Mouse (Mus musculus): ENCODE measurements around the gene Osbpl8. TPM values are rescaled to one million over a fixed set of nuclear protein-coding genes. Genes with fewer than 3 reads are reported as not detected.
"Not testable (repeated sequence)": the region's sequence is repeated elsewhere in the genome, so short reads cannot be mapped to it uniquely, and the experiment has no call there.

The Osbpl8 gene
- total and polyA plus RNA-seq, 2 experiments from 2014 or later: 15.8 to 36.3 TPM

DNA sequence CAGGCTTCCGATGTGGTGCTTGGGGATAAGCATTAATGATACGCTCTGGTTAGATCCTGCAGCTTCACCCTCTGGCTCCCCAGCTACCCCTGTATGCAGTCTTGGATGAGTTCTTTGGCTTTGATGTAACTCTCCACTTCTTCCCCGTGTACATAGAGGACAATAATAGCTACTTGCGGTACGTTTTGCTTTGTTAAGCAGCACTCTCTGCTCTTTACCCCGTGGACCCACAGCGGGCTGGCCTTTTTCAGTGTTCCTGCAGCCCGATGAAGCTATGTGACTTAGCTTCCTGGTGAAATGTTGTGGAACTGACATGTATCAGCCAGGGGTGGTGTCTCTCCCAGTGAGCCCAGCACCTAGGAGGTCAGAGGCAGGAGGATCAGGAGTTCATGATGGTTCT, 30.6 kb upstream of the Osbpl8 start:
- H3K9me3 ChIP-seq (ENCODE audit: low read length): no peaks in the 10 kb centered on the region
- H3K27me3 ChIP-seq (ENCODE audit: insufficient read depth, low read length): no peaks in the 10 kb centered on the region
- H3K36me3 ChIP-seq (ENCODE audit: insufficient read depth, low read length): no peaks in the 10 kb centered on the region
- H3K4me2 ChIP-seq (ENCODE audit: low read depth, low read length): no peak overlapping the region
- whole genome bisulfite sequencing: 74% methylated on average over 8 of the region's 8 CpGs
- ATAC-seq (no peak), DNase-seq (ENCODE audit: low spot score) (no peak)
- TF ChIP-seq CTCF (IDR thresholded peaks at IDR 0.05; ENCODE audit: low read depth): no peak
- no peak overlapping the region for H3K27ac ChIP-seq
- H3K4me1 ChIP-seq (ENCODE audit: insufficient read depth, low read length): no peaks in the 10 kb centered on the region
- no peak overlapping the region for H3K9ac ChIP-seq (replicated peaks; ENCODE audit: low read length)
- H3K4me3 ChIP-seq (ENCODE audit: low read length): no peak overlapping the region

GRCm38 (mm10) chr10:111134412-111134957, 30.1 kb upstream of the Osbpl8 start:
- no peak for TF ChIP-seq CTCF (IDR thresholded peaks at IDR 0.05; ENCODE audit: low read depth)
- no peaks in the 10 kb centered on the region for H3K4me1 ChIP-seq (ENCODE audit: insufficient read depth, low read length)
- H3K27me3 ChIP-seq (ENCODE audit: insufficient read depth, low read length): no peaks in the 10 kb centered on the region
- H3K4me3 ChIP-seq (ENCODE audit: low read length): no peak overlapping the region
- no peak overlapping the region for H3K4me2 ChIP-seq (ENCODE audit: low read depth, low read length)
- 91% methylated on average over 9 of the region's 9 CpGs for WGBS
- ATAC-seq (no peak), DNase-seq (ENCODE audit: low spot score) (no peak)
- no peaks in the 10 kb centered on the region for H3K36me3 ChIP-seq (ENCODE audit: insufficient read depth, low read length)
- no peak overlapping the region for H3K27ac ChIP-seq
- H3K9ac ChIP-seq (replicated peaks; ENCODE audit: low read length): no peak overlapping the region
- no peaks in the 10 kb centered on the region for H3K9me3 ChIP-seq (ENCODE audit: low read length)

DNA sequence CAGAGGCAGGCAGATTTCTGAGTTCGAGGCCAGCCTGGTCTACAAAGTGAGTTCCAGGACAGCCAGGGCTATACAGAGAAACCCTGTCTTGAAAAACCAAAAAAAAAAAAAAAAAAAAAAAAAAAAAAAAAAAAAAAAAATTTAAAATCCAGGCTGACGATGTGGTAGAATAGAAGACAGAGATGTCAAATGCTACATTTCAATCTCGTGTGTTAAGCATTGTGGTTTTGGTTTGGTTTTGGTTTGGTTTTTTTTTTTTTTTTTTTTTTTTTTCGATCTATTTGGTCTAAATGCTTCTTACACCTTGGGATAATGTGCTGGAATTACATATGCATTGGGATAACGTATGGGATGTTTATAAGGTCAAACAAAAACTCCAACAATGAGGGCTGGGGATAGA, 28.2 kb upstream of the Osbpl8 start:
- not testable (repeated sequence) for H3K27ac ChIP-seq; H3K4me2 ChIP-seq (ENCODE audit: low read depth, low read length); H3K9me3 ChIP-seq (ENCODE audit: low read length); H3K9ac ChIP-seq (replicated peaks; ENCODE audit: low read length); ATAC-seq; DNase-seq (ENCODE audit: low spot score); H3K27me3 ChIP-seq (ENCODE audit: insufficient read depth, low read length); H3K4me3 ChIP-seq (ENCODE audit: low read length); H3K36me3 ChIP-seq (ENCODE audit: insufficient read depth, low read length); H3K4me1 ChIP-seq (ENCODE audit: insufficient read depth, low read length)
- 79% methylated on average over 5 of the region's 5 CpGs for WGBS

DNA sequence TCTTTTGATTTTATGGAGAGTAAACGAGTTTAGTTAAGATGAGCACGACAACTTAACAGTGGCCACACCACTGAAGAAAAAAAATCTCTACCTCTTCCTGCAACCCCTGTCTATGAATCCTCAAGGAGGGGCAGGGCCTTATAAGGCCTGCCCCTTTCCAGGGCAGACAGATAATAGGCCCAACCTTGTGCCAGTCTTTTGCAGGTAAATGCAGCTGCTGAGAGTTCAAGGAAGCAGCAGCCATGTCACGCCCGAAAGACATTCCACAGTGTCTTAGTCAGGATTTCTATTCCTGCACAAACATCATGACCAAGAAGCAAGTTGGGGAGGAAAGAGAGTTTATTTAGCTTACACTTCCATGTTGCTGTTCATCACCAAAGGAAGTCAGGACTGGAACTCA, 26.6 kb upstream of the Osbpl8 start:
- no peak for TF ChIP-seq CTCF (IDR thresholded peaks at IDR 0.05; ENCODE audit: low read depth)

GRCm38 (mm10) chr10:111139170-111139569, 25.4 kb upstream of the Osbpl8 start:
- Histone ChIP-seq H3K9me3 (ENCODE audit: low read length) (no peaks in the 10 kb centered on the region), H3K27me3 (ENCODE audit: insufficient read depth, low read length) (no peaks in the 10 kb centered on the region), H3K4me1 (ENCODE audit: insufficient read depth, low read length) (no peaks in the 10 kb centered on the region), H3K4me2 (ENCODE audit: low read depth, low read length) (no peak overlapping the region), H3K27ac (no peak overlapping the region), H3K36me3 (ENCODE audit: insufficient read depth, low read length) (no peaks in the 10 kb centered on the region), H3K9ac (replicated peaks; ENCODE audit: low read length) (no peak overlapping the region), H3K4me3 (ENCODE audit: low read length) (no peak overlapping the region)
- WGBS: 70% methylated on average over 1 of the region's 1 CpGs
- TF ChIP-seq CTCF (IDR thresholded peaks at IDR 0.05; ENCODE audit: low read depth): no peak
- no peak for DNase-seq (ENCODE audit: low spot score)
- no peak for ATAC-seq

More for the DNA sequence above, 26.6 kb upstream of the Osbpl8 start:
- Histone ChIP-seq H3K9ac (replicated peaks; ENCODE audit: low read length) (no peak overlapping the region), H3K27me3 (ENCODE audit: insufficient read depth, low read length) (no peaks in the 10 kb centered on the region), H3K4me1 (ENCODE audit: insufficient read depth, low read length) (no peaks in the 10 kb centered on the region), H3K27ac (no peak overlapping the region), H3K4me3 (ENCODE audit: low read length) (no peak overlapping the region), H3K9me3 (ENCODE audit: low read length) (no peaks in the 10 kb centered on the region), H3K4me2 (ENCODE audit: low read depth, low read length) (no peak overlapping the region), H3K36me3 (ENCODE audit: insufficient read depth, low read length) (no peaks in the 10 kb centered on the region)
- 88% methylated on average over 4 of the region's 4 CpGs for WGBS
- no peak for DNase-seq (ENCODE audit: low spot score)
- ATAC-seq: no peak

- H3K4me1 ChIP-seq (ENCODE audit: insufficient read depth, low read length): no peaks in the 10 kb centered on the region
- H3K4me3 ChIP-seq (ENCODE audit: low read length): no peak overlapping the region
- H3K27ac ChIP-seq: no peak overlapping the region
- peak; percentile 24 for DNase-seq (ENCODE audit: low spot score)
- no peak for TF ChIP-seq CTCF (IDR thresholded peaks at IDR 0.05; ENCODE audit: low read depth)
- WGBS: 64% methylated on average over 5 of the region's 5 CpGs
- no peak overlapping the region for H3K9ac ChIP-seq (replicated peaks; ENCODE audit: low read length)
- no peaks in the 10 kb centered on the region for H3K27me3 ChIP-seq (ENCODE audit: insufficient read depth, low read length)
- no peaks in the 10 kb centered on the region for H3K9me3 ChIP-seq (ENCODE audit: low read length)
- no peak overlapping the region for H3K4me2 ChIP-seq (ENCODE audit: low read depth, low read length)
- H3K36me3 ChIP-seq (ENCODE audit: insufficient read depth, low read length): no peaks in the 10 kb centered on the region
- ATAC-seq: no peak
Measured at GRCm38 (mm10) chr10:111139881-111140280, 24.7 kb upstream of the Osbpl8 start.

DNA sequence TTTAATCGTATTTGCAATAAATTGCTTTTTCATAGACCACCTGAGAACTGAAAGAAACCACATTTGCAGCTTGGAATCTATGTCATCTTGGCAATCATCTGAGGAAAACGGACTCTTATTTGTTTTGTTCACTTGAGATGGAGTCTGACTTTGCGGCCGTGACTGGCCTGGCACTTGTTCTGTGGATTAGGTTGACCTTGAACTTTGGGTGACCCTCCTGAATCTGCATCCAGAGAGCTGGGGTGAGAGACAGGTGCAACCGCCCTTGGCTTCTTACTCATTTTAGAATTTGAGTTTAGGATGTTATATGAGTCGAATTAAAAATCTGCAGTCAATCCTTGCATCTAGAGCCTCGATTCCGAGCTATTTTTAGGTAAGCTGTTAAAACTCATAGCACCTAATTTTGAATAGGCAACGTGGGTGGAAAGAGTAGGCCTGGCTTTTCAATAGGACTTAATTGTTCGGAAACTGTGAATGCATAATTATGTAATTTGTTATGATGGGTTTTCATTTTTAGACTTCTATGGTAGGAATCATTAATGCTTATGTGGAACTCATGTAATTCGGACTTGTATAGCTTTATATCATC, 20.1 kb upstream of the Osbpl8 start:
- Histone ChIP-seq H3K4me1 (ENCODE audit: insufficient read depth, low read length) (no peaks in the 10 kb centered on the region), H3K27me3 (ENCODE audit: insufficient read depth, low read length) (no peaks in the 10 kb centered on the region), H3K4me2 (ENCODE audit: low read depth, low read length) (no peak overlapping the region), H3K9ac (replicated peaks; ENCODE audit: low read length) (no peak overlapping the region), H3K27ac (no peak overlapping the region), H3K36me3 (ENCODE audit: insufficient read depth, low read length) (no peaks in the 10 kb centered on the region), H3K4me3 (ENCODE audit: low read length) (no peak overlapping the region), H3K9me3 (ENCODE audit: low read length) (no peaks in the 10 kb centered on the region)
- WGBS: 82% methylated on average over 11 of the region's 11 CpGs
- no peak for ATAC-seq
- no peak for DNase-seq (ENCODE audit: low spot score)
- TF ChIP-seq CTCF (IDR thresholded peaks at IDR 0.05; ENCODE audit: low read depth): no peak
